Mouse (Mus musculus) ES-Bruce4 (cell line): ENCODE results near the gene Ulk4. TPM values are rescaled to one million over a fixed set of nuclear protein-coding genes. Genes with fewer than 3 reads are reported as not detected.

ENCODE experiments used
- H3K27ac ChIP-seq: 2 replicates; pipeline ENCODE4 v1.5.1; 2012; ENCODE audit warnings: low read length, inconsistent platforms; ENCODE audit not compliant: insufficient read depth
- H3K27me3 ChIP-seq: 2 replicates; pipeline ENCODE4 v1.6.1; 2012; ENCODE audit warnings: mild to moderate bottlenecking, low read length, inconsistent platforms; ENCODE audit not compliant: control insufficient read depth, poor library complexity, insufficient read depth, severe bottlenecking
- H3K36me3 ChIP-seq: 2 replicates; pipeline ENCODE4 v1.6.1; 2012; ENCODE audit warnings: inconsistent platforms, mild to moderate bottlenecking, low read length, moderate library complexity; ENCODE audit not compliant: control insufficient read depth, poor library complexity, insufficient read depth, severe bottlenecking
- H3K4me1 ChIP-seq: one replicate; pipeline ENCODE4 v1.8.1; 2011; ENCODE audit warnings: low read length; ENCODE audit not compliant: control insufficient read depth, insufficient read depth
- H3K4me3 ChIP-seq: 2 replicates; pipeline ENCODE4 v1.5.1; 2011; ENCODE audit warnings: low read depth, mild to moderate bottlenecking, low read length
- H3K9ac ChIP-seq: 2 replicates; pipeline ENCODE4 v1.6.1; 2012; ENCODE audit warnings: low read depth, mild to moderate bottlenecking, inconsistent platforms; ENCODE audit not compliant: poor library complexity, severe bottlenecking
- H3K9me3 ChIP-seq: replicated peaks from 2 replicates; pipeline ENCODE4 v1.6.1; 2012; ENCODE audit warnings: mild to moderate bottlenecking, low read length, inconsistent platforms; ENCODE audit not compliant: control insufficient read depth, poor library complexity, insufficient read depth, severe bottlenecking
- CTCF ChIP-seq: IDR thresholded peaks from one replicate; pipeline ENCODE4 v1.8.1; 2011; ENCODE audit warnings: low read depth, low read length
- EP300 ChIP-seq: IDR thresholded peaks from 2 replicates; pipeline ENCODE4 v1.6.1; 2011; ENCODE audit warnings: low read depth, low read length; ENCODE audit not compliant: insufficient read depth
- POLR2A ChIP-seq: IDR thresholded peaks from one replicate; pipeline ENCODE4 v1.8.1; 2011; ENCODE audit warnings: low read length; ENCODE audit not compliant: insufficient read depth
- polyA plus RNA-seq: library from polyadenylated mRNA; stranded (reverse); fragments of >200 nt; gene quantifications from 2 replicates; pipeline ENCODE4 v1.2.4, GENCODE M21; 2011; ENCODE audit warnings: low read depth; ENCODE audit not compliant: missing spikeins, insufficient read depth, insufficient read length

Ulk4 gene
- polyA plus RNA-seq, 1 experiment = 3.3 TPM

DNA sequence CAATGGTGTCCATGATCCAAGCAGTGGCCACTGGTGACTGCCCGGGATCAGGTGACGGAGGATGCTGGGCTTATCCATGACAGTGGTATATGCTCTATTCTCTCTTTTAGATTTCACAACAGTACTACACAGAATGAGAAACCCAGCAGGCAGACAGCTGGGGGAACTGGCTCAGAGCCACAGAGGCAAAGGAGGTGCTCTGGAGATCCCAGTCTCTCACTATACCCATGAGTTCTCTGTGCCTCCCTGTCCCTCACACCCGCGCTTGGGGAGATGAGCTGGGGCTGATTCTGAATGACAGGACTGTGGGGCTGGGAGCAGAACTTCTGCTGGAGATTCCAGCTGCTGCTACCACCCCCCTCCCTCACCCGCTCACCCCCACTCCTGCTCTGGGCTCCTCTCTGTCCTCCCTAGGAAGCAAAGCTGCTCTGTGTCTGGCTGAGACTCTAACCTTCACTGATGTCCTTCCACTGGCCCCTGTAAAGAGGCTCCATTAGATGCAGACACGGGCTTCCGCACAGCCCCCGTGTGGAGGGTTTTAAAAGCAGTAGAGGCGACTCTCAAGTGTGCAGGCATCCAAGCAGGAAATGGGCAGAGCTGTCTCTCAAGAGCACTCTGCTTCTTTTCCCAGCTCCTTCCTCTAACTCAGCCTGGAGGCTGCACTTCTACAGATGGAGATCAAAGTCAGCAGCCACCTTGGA lies 197.5 kb downstream of the Ulk4 start:
- no peak overlapping the region for H3K9ac ChIP-seq
- H3K4me3 ChIP-seq = no peak overlapping the region
- no peaks in the 10 kb centered on the region for H3K36me3 ChIP-seq
- no peaks in the 10 kb centered on the region for H3K4me1 ChIP-seq
- TF ChIP-seq EP300 = no peak
- TF ChIP-seq CTCF = no peak
- no peak for TF ChIP-seq POLR2A
- H3K27ac ChIP-seq = no peak overlapping the region
- H3K9me3 ChIP-seq = no peaks in the 10 kb centered on the region
- no peaks in the 10 kb centered on the region for H3K27me3 ChIP-seq

DNA sequence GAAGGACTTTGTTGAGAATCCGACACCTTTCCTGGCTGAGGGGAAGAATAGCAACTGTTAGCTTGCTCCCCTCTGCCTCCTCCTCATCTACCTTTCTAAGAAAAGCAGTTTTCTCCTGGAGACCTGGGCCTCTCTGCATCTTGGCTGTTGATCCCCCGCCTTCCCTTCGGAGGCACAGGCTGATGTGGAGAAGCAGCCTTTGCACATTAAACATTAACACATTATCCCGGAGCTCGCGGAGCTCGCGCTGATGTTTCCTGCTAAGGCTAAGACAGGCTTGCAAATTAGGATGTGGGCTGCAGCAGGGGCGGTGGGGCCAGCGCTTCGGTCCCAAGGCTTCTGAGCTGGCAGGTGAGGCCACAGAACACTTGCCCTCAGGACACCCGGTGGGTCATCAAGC lies 200.7 kb downstream of the Ulk4 start:
- H3K4me3 ChIP-seq = no peak overlapping the region
- no peak overlapping the region for H3K27ac ChIP-seq
- no peaks in the 10 kb centered on the region for H3K9me3 ChIP-seq
- H3K27me3 ChIP-seq = no peaks in the 10 kb centered on the region
- TF ChIP-seq POLR2A (no peak), CTCF (no peak), EP300 (no peak)
- H3K9ac ChIP-seq = no peak overlapping the region
- H3K4me1 ChIP-seq = no peaks in the 10 kb centered on the region
- no peaks in the 10 kb centered on the region for H3K36me3 ChIP-seq

DNA sequence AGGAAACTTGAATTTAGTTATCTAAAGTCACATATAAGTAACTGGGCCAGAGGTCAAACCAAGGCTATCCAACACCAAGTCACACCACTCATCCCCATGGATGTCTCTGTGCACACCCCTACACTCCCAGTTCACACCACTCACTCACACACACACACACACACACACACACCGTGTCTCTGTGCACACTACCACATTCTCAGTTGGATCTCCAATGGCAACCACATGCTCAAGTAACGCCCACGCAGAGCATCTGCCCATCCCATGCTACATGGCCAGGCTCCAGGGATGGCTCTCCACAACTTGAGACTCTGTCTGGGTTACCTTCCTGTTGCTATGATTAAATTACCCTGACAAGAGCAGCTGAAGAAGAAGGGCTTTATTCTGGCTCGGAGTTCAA lies 201.8 kb downstream of the Ulk4 start:
- Histone ChIP-seq H3K4me3 (no peak overlapping the region), H3K36me3 (no peaks in the 10 kb centered on the region), H3K4me1 (no peaks in the 10 kb centered on the region), H3K27ac (no peak overlapping the region), H3K9me3 (no peaks in the 10 kb centered on the region), H3K9ac (no peak overlapping the region), H3K27me3 (no peaks in the 10 kb centered on the region)
- TF ChIP-seq CTCF (no peak), POLR2A (no peak), EP300 (no peak)

DNA sequence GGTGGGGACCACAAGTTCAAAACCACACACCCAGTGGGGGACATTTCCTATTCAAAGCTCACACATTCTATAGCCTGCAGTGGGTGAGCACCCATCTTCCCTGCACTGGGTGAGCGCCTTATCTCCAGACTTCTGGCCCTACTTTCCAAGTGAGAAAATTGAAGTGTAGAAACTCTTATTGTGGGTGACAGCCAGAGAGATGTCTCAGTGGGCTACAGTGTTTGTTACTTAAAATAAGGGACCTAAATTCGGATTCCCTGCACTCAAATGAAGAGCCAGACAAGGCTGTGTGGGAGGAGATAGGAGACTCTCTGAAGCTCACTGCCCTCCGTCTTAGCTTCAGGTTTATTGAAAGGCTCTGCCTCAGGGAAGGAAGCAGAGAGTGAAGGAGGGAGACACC lies 202.3 kb downstream of the Ulk4 start:
- no peak overlapping the region for H3K27ac ChIP-seq
- H3K9ac ChIP-seq = no peak overlapping the region
- no peaks in the 10 kb centered on the region for H3K36me3 ChIP-seq
- no peaks in the 10 kb centered on the region for H3K27me3 ChIP-seq
- no peak overlapping the region for H3K4me3 ChIP-seq
- TF ChIP-seq CTCF (no peak), EP300 (no peak), POLR2A (no peak)
- H3K9me3 ChIP-seq = no peaks in the 10 kb centered on the region
- no peaks in the 10 kb centered on the region for H3K4me1 ChIP-seq

DNA sequence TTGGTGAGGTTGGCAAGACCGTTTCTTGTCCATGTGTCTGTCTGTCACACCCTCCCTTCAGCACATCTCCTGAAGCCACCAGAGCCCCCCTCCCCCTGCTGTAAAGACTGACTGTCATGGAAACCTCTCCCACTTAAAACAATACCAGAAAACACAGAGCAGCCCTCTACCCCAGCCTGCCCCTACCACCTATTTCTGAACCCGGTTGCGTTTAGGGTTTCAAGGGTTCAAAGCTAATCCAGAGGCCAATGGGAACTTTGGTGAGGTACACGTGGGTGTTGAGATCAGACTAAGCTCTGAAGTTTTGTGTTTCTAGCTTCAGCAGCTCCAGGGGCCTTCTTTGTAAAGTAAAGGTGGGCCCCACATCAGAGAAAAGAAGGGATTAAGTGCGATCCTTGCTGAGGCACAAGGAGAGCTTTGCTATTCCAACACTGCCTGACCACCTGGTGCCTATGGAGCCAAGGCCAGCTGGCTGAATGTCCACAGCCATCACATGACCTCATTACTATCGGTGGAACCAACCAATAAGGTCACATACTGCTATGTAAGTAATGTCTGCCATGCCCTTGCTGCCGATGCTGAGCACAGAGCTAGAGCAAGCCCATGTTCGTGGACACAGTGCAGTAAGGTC lies 204.8 kb downstream of the Ulk4 start:
- H3K9ac ChIP-seq = no peak overlapping the region
- TF ChIP-seq POLR2A = no peak
- no peak for TF ChIP-seq EP300
- TF ChIP-seq CTCF = no peak
- no peaks in the 10 kb centered on the region for H3K36me3 ChIP-seq
- no peak overlapping the region for H3K27ac ChIP-seq
- no peaks in the 10 kb centered on the region for H3K9me3 ChIP-seq
- no peak overlapping the region for H3K4me3 ChIP-seq
- no peaks in the 10 kb centered on the region for H3K4me1 ChIP-seq
- no peaks in the 10 kb centered on the region for H3K27me3 ChIP-seq

DNA sequence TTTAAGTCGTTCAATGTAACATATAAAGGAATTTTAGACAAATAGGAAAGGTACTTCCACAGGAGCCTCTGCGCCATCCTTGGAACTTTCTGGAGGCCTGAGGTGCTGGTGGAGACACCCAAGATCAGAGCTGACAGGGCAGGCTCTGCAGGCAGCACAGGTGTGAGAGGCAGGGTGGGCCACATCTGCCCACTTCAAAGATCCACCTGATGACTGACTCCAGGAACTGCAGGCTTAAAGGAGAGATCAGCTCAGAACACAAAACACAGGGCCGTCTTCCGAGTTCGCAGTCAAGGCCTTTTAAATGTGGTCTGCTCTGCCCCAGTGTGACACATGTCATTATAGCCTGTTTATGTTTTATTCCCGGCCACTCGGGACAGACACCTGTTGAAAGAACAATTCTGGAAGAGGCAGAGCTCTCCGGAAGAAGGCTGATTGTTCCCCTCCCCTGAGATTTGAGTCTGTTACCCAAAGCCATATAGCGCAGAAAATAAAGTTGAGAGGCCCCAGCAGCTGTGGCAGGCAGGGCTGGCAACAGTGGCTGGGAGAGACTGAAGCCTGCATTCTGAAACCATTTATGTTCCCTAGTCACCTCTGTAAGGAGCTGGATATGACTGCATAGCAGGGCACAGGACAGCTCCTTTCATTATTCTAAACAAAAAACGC lies 205.4 kb downstream of the Ulk4 start:
- no peaks in the 10 kb centered on the region for H3K27me3 ChIP-seq
- no peak for TF ChIP-seq EP300
- TF ChIP-seq CTCF = no peak
- no peak for TF ChIP-seq POLR2A
- H3K36me3 ChIP-seq = no peaks in the 10 kb centered on the region
- no peak overlapping the region for H3K27ac ChIP-seq
- no peaks in the 10 kb centered on the region for H3K4me1 ChIP-seq
- H3K9me3 ChIP-seq = no peaks in the 10 kb centered on the region
- no peak overlapping the region for H3K9ac ChIP-seq
- H3K4me3 ChIP-seq = no peak overlapping the region
